Mouse (Mus musculus): Measurements from ENCODE around the gene Uggt2. TPM values are rescaled to one million over a fixed set of nuclear protein-coding genes. Genes with fewer than 3 reads are reported as not detected.

The Uggt2 gene
- polyA plus RNA-seq, 1 experiment from 2014 or later = 15.7 TPM

- H3K36me3 ChIP-seq (ENCODE audit: control insufficient read depth, insufficient read depth, low read length) = peaks cover 53% of the 10 kb centered on the region
- no peak for ATAC-seq (ENCODE audit: low read depth)
- H3K4me2 ChIP-seq (ENCODE audit: low read depth, low read length) = no peak overlapping the region
- 68% methylated on average over 8 of the region's 8 CpGs for WGBS
- H3K4me3 ChIP-seq (ENCODE audit: low read length) = no peak overlapping the region
- H3K27me3 ChIP-seq (ENCODE audit: control insufficient read depth, insufficient read depth, low read depth, low read length) = no peaks in the 10 kb centered on the region
- H3K27ac ChIP-seq (ENCODE audit: low read length) = no peak overlapping the region
- no peaks in the 10 kb centered on the region for H3K9me3 ChIP-seq (ENCODE audit: control insufficient read depth, low read length)
- H3K9ac ChIP-seq (ENCODE audit: low read length) = no peak overlapping the region
- no peaks in the 10 kb centered on the region for H3K4me1 ChIP-seq (replicated peaks; ENCODE audit: control insufficient read depth, insufficient read depth, low read length)
Measured at GRCm38 (mm10) chr14:118977136-118977816, 122.0 kb downstream of the Uggt2 start.

- no peak for ATAC-seq (ENCODE audit: low read depth)
- H3K4me3 ChIP-seq (ENCODE audit: low read length) = no peak overlapping the region
- 91% methylated on average over 6 of the region's 6 CpGs for WGBS
- peaks cover 47% of the 10 kb centered on the region for H3K36me3 ChIP-seq (ENCODE audit: control insufficient read depth, insufficient read depth, low read length)
- H3K27me3 ChIP-seq (ENCODE audit: control insufficient read depth, insufficient read depth, low read depth, low read length) = no peaks in the 10 kb centered on the region
- H3K9ac ChIP-seq (ENCODE audit: low read length) = no peak overlapping the region
- H3K9me3 ChIP-seq (ENCODE audit: control insufficient read depth, low read length) = no peaks in the 10 kb centered on the region
- H3K4me2 ChIP-seq (ENCODE audit: low read depth, low read length) = no peak overlapping the region
- H3K4me1 ChIP-seq (replicated peaks; ENCODE audit: control insufficient read depth, insufficient read depth, low read length) = no peaks in the 10 kb centered on the region
- H3K27ac ChIP-seq (ENCODE audit: low read length) = no peak overlapping the region
Measured at GRCm38 (mm10) chr14:118972268-118972667, 127.0 kb downstream of the Uggt2 start.

- WGBS = 85% methylated on average over 7 of the region's 7 CpGs
- no peak for ATAC-seq (ENCODE audit: low read depth)
- Histone ChIP-seq H3K27me3 (ENCODE audit: control insufficient read depth, insufficient read depth, low read depth, low read length) (no peaks in the 10 kb centered on the region), H3K4me2 (ENCODE audit: low read depth, low read length) (no peak overlapping the region), H3K36me3 (ENCODE audit: control insufficient read depth, insufficient read depth, low read length) (peaks cover 23% of the 10 kb centered on the region), H3K9me3 (ENCODE audit: control insufficient read depth, low read length) (no peaks in the 10 kb centered on the region), H3K9ac (ENCODE audit: low read length) (no peak overlapping the region), H3K4me3 (ENCODE audit: low read length) (no peak overlapping the region), H3K27ac (ENCODE audit: low read length) (no peak overlapping the region), H3K4me1 (replicated peaks; ENCODE audit: control insufficient read depth, insufficient read depth, low read length) (no peaks in the 10 kb centered on the region)
Measured at GRCm38 (mm10) chr14:118967646-118968045, 131.6 kb downstream of the Uggt2 start.

GRCm38 (mm10) chr14:118965356-118966000, 133.8 kb downstream of the Uggt2 start:
- Histone ChIP-seq H3K36me3 (ENCODE audit: control insufficient read depth, insufficient read depth, low read length) (peaks cover 25% of the 10 kb centered on the region), H3K27me3 (ENCODE audit: control insufficient read depth, insufficient read depth, low read depth, low read length) (no peaks in the 10 kb centered on the region), H3K4me2 (ENCODE audit: low read depth, low read length) (no peak overlapping the region), H3K4me3 (ENCODE audit: low read length) (no peak overlapping the region), H3K9ac (ENCODE audit: low read length) (no peak overlapping the region), H3K27ac (ENCODE audit: low read length) (no peak overlapping the region), H3K9me3 (ENCODE audit: control insufficient read depth, low read length) (no peaks in the 10 kb centered on the region), H3K4me1 (replicated peaks; ENCODE audit: control insufficient read depth, insufficient read depth, low read length) (no peaks in the 10 kb centered on the region)
- ATAC-seq (ENCODE audit: low read depth) = no peak
- 89% methylated on average over 4 of the region's 4 CpGs for WGBS

GRCm38 (mm10) chr14:118958010-118958409, 141.2 kb downstream of the Uggt2 start:
- Histone ChIP-seq H3K27ac (ENCODE audit: low read length) (no peak overlapping the region), H3K4me2 (ENCODE audit: low read depth, low read length) (no peak overlapping the region), H3K9ac (ENCODE audit: low read length) (no peak overlapping the region), H3K9me3 (ENCODE audit: control insufficient read depth, low read length) (no peaks in the 10 kb centered on the region), H3K4me3 (ENCODE audit: low read length) (no peak overlapping the region), H3K4me1 (replicated peaks; ENCODE audit: control insufficient read depth, insufficient read depth, low read length) (no peaks in the 10 kb centered on the region), H3K27me3 (ENCODE audit: control insufficient read depth, insufficient read depth, low read depth, low read length) (no peaks in the 10 kb centered on the region), H3K36me3 (ENCODE audit: control insufficient read depth, insufficient read depth, low read length) (peaks cover 36% of the 10 kb centered on the region)
- ATAC-seq (ENCODE audit: low read depth) = no peak
- WGBS = 92% methylated on average over 3 of the region's 3 CpGs

GRCm38 (mm10) chr14:118951912-118952583, 147.2 kb downstream of the Uggt2 start:
- peaks cover 8% of the 10 kb centered on the region; the same call in 1 of the 2 replicates for H3K36me3 ChIP-seq (ENCODE audit: control insufficient read depth, insufficient read depth, low read length)
- no peak overlapping the region for H3K27ac ChIP-seq (ENCODE audit: low read length)
- no peak for ATAC-seq (ENCODE audit: low read depth)
- H3K4me3 ChIP-seq (ENCODE audit: low read length) = no peak overlapping the region
- no peak overlapping the region for H3K4me2 ChIP-seq (ENCODE audit: low read depth, low read length)
- WGBS = 87% methylated on average over 9 of the region's 9 CpGs
- H3K27me3 ChIP-seq (ENCODE audit: control insufficient read depth, insufficient read depth, low read depth, low read length) = no peaks in the 10 kb centered on the region
- H3K9me3 ChIP-seq (ENCODE audit: control insufficient read depth, low read length) = no peaks in the 10 kb centered on the region
- H3K9ac ChIP-seq (ENCODE audit: low read length) = no peak overlapping the region
- H3K4me1 ChIP-seq (replicated peaks; ENCODE audit: control insufficient read depth, insufficient read depth, low read length) = peaks cover 4% of the 10 kb centered on the region; the same call in 1 of the 2 replicates

- Histone ChIP-seq H3K4me1 (replicated peaks; ENCODE audit: control insufficient read depth, insufficient read depth, low read length) (peaks cover 4% of the 10 kb centered on the region; the same call in 1 of the 2 replicates), H3K4me3 (ENCODE audit: low read length) (no peak overlapping the region), H3K4me2 (ENCODE audit: low read depth, low read length) (no peak overlapping the region), H3K27ac (ENCODE audit: low read length) (no peak overlapping the region), H3K9ac (ENCODE audit: low read length) (no peak overlapping the region), H3K27me3 (ENCODE audit: control insufficient read depth, insufficient read depth, low read depth, low read length) (no peaks in the 10 kb centered on the region), H3K9me3 (ENCODE audit: control insufficient read depth, low read length) (no peaks in the 10 kb centered on the region), H3K36me3 (ENCODE audit: control insufficient read depth, insufficient read depth, low read length) (peaks cover 4% of the 10 kb centered on the region; the same call in 1 of the 2 replicates)
- 79% methylated on average over 1 of the region's 1 CpGs for WGBS
- ATAC-seq (ENCODE audit: low read depth) = no peak
Measured at GRCm38 (mm10) chr14:118948841-118949240, 150.4 kb downstream of the Uggt2 start.

- H3K4me2 ChIP-seq (ENCODE audit: low read depth, low read length) = no peak overlapping the region
- H3K27ac ChIP-seq (ENCODE audit: low read length) = no peak overlapping the region
- H3K27me3 ChIP-seq (ENCODE audit: control insufficient read depth, insufficient read depth, low read depth, low read length) = no peaks in the 10 kb centered on the region
- H3K9ac ChIP-seq (ENCODE audit: low read length) = no peak overlapping the region
- WGBS = 63% methylated on average over 2 of the region's 2 CpGs
- H3K9me3 ChIP-seq (ENCODE audit: control insufficient read depth, low read length) = no peaks in the 10 kb centered on the region
- ATAC-seq (ENCODE audit: low read depth) = no peak
- H3K4me3 ChIP-seq (ENCODE audit: low read length) = no peak overlapping the region
- peaks cover 13% of the 10 kb centered on the region for H3K4me1 ChIP-seq (replicated peaks; ENCODE audit: control insufficient read depth, insufficient read depth, low read length)
- no peaks in the 10 kb centered on the region for H3K36me3 ChIP-seq (ENCODE audit: control insufficient read depth, insufficient read depth, low read length)
Measured at GRCm38 (mm10) chr14:118944702-118945101, 154.5 kb downstream of the Uggt2 start.

- H3K9ac ChIP-seq (ENCODE audit: low read length) = 0 out of 2 replicates have a peak overlapping the region, but pooled peaks have one; percentile 18
- H3K4me2 ChIP-seq (ENCODE audit: low read depth, low read length) = no peak overlapping the region
- H3K27ac ChIP-seq (ENCODE audit: low read length) = no peak overlapping the region
- no peak overlapping the region for H3K4me3 ChIP-seq (ENCODE audit: low read length)
- 57% methylated on average over 12 of the region's 12 CpGs for WGBS
- no peaks in the 10 kb centered on the region for H3K27me3 ChIP-seq (ENCODE audit: control insufficient read depth, insufficient read depth, low read depth, low read length)
- peaks cover 22% of the 10 kb centered on the region for H3K4me1 ChIP-seq (replicated peaks; ENCODE audit: control insufficient read depth, insufficient read depth, low read length)
- no peaks in the 10 kb centered on the region for H3K9me3 ChIP-seq (ENCODE audit: control insufficient read depth, low read length)
- no peak for ATAC-seq (ENCODE audit: low read depth)
- H3K36me3 ChIP-seq (ENCODE audit: control insufficient read depth, insufficient read depth, low read length) = no peaks in the 10 kb centered on the region
Measured at GRCm38 (mm10) chr14:118942076-118942475, 157.2 kb downstream of the Uggt2 start.
